19 mouse cellular contexts compared by ENCODE assay signal in the genomic region with DNA sequence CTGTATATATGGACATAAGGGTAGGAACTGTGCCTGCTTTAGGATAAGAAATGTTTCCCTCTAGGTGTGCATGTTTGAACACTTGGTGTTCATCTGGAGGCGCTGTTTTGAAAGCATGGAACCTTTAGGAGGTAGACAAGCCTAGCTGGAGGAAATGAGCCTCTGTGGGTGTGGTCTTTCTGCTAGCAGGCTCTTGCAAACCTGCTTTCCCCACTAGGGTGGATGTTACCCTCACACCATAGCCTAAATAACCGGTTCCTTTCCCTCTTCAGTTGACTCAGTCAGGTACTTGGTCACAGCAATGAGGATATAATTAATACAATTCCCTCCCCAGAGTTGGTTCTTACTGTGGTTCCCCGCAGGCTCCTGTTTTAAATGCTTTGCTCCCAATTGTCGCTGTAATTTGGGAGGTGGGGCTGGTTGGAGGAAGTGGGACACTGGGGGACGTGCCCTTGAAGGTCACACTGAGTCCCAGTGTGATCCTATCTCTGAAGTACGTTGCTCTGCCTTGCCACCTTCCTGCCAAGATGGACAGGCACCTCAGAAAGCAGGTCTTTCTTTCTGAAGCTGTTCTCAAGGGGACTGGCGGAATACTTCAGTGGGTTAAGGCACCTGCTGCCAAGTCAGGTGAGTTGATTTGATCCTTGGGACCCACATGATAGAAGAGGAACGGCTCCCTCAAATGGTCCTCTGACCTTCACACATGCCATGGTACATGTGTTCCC. TPM values are rescaled to one million over a fixed set of nuclear protein-coding genes. Genes with fewer than 3 reads are reported as not detected.
DNase-seq lines count a peak whose midpoint lies in the region; ATAC-seq and TF ChIP-seq lines count a peak whose summit lies in the region.
"Had no signal": no experiment of that assay in that cellular context is flagged by ENCODE, and none has a peak within 500 bp of the region (broad histone marks: within the 10 kb centered on the region; RNA-seq: fewer than 3 reads in every experiment).

No protein-coding gene starts in this region.

- H3K9me3 ChIP-seq in lung, postnatal 0 days (ENCODE audit: low read length), result no peaks in the 10 kb centered on the region
- no peaks in the 10 kb centered on the region for H3K9me3 ChIP-seq in E14TG2a.4 (ENCODE audit: low read length)
- H3K9me3 ChIP-seq: embryonic facial prominence, embryonic 13.5 days; heart, embryonic 15.5 days; limb, embryonic 13.5 days; liver, embryonic 13.5 days; neural tube, embryonic 13.5 days had no signal

- no peaks in the 10 kb centered on the region for H3K27me3 ChIP-seq in lung, postnatal 0 days (replicated peaks; ENCODE audit: insufficient read depth, low read length)
- no peaks in the 10 kb centered on the region for H3K27me3 ChIP-seq in E14TG2a.4 (ENCODE audit: insufficient read depth, low read length)
- H3K27me3 ChIP-seq: embryonic facial prominence, embryonic 13.5 days; heart, embryonic 15.5 days; limb, embryonic 13.5 days; liver, embryonic 13.5 days; neural tube, embryonic 13.5 days had no signal

- no peak overlapping the region for H3K9ac ChIP-seq in lung, postnatal 0 days (replicated peaks; ENCODE audit: low read depth)
- H3K9ac ChIP-seq: embryonic facial prominence, embryonic 13.5 days; heart, embryonic 15.5 days; limb, embryonic 13.5 days; liver, embryonic 13.5 days; neural tube, embryonic 13.5 days had no signal

- H3K4me3 ChIP-seq in lung, postnatal 0 days (ENCODE audit: low read depth, low read length), result no peak overlapping the region
- 0 out of 2 replicates have a peak overlapping the region, but pooled peaks have one; percentile 17 for H3K4me3 ChIP-seq in E14TG2a.4 (replicated peaks; ENCODE audit: low read length)
- H3K4me3 ChIP-seq: embryonic facial prominence, embryonic 13.5 days; heart, embryonic 15.5 days; limb, embryonic 13.5 days; liver, embryonic 13.5 days; neural tube, embryonic 13.5 days had no signal

- H3K4me2 ChIP-seq in lung, postnatal 0 days (replicated peaks; ENCODE audit: low read depth, low read length), result peak overlapping the region; percentile 18; the same call in 1 of the 2 replicates
- H3K4me2 ChIP-seq: embryonic facial prominence, embryonic 13.5 days; heart, embryonic 15.5 days; limb, embryonic 13.5 days; liver, embryonic 13.5 days; midbrain, embryonic 11.5 days; neural tube, embryonic 13.5 days had no signal

- peaks cover 5% of the 10 kb centered on the region; the same call in 1 of the 2 replicates for H3K4me1 ChIP-seq in lung, postnatal 0 days (ENCODE audit: insufficient read depth, low read depth, low read length)
- H3K4me1 ChIP-seq in E14TG2a.4 (replicated peaks; ENCODE audit: low read depth, low read length), result peaks cover 33% of the 10 kb centered on the region
- H3K4me1 ChIP-seq: embryonic facial prominence, embryonic 13.5 days; limb, embryonic 13.5 days; neural tube, embryonic 13.5 days had no signal

- peak; percentile 76 for ATAC-seq in lung, postnatal 0 days

- TF ChIP-seq EP300 in lung, postnatal 0 days (IDR thresholded peaks at IDR 0.05), result no peak

- H3K27ac ChIP-seq in lung, postnatal 0 days (ENCODE audit: low read length), result peak overlapping the region; percentile 82
- H3K27ac ChIP-seq: embryonic facial prominence, embryonic 13.5 days; heart, embryonic 15.5 days; kidney, postnatal 0 days; limb, embryonic 13.5 days; liver, embryonic 13.5 days; macrophage; neural tube, embryonic 13.5 days had no signal

- peak; percentile 64 for DNase-seq in lung, postnatal 0 days (ENCODE audit: low spot score)
- DNase-seq in lung, postnatal 36 days, result no peak
- peak; percentile 31 for DNase-seq in induced T-regulatory cell, adult 2 months (ENCODE audit: low read depth)
- DNase-seq in thymus, postnatal 4 days, result peak; percentile 15
- DNase-seq in spleen, postnatal 4 days (ENCODE audit: low spot score in 2 of 2), result no peak
- no peak for DNase-seq in urinary bladder, postnatal 14 days (ENCODE audit: low spot score)
- DNase-seq: cerebellum, adult 11 months; cerebellum, postnatal 10 days; heart, postnatal 4 days; kidney, adult 18-20 months; liver, embryonic 13.5 days had no signal

- 40% methylated on average over 8 of the region's 8 CpGs for WGBS in lung, postnatal 0 days

- H3K36me3 ChIP-seq in lung, postnatal 0 days (ENCODE audit: insufficient read depth, low read length), result no peaks in the 10 kb centered on the region
- no peaks in the 10 kb centered on the region for H3K36me3 ChIP-seq in E14TG2a.4 (ENCODE audit: insufficient read depth, low read length)
- H3K36me3 ChIP-seq: embryonic facial prominence, embryonic 13.5 days; heart, embryonic 15.5 days; limb, embryonic 13.5 days; liver, embryonic 13.5 days; neural tube, embryonic 13.5 days had no signal

- TF ChIP-seq CTCF in lung, postnatal 0 days (IDR thresholded peaks at IDR 0.05), result no peak
- TF ChIP-seq CTCF in E14TG2a.4 (conservative IDR thresholded peaks at IDR 0.05; ENCODE audit: low read length), result no peak

RNA-seq across cellular contexts. Expression of a gene that starts 44.6 kb away (rescaled TPM):
- 109 and 114 TPM in 2 replicates for polyA plus RNA-seq in lung, postnatal 0 days (2015; fragmentation: Nextera tagmentation; extraction: Ambion mirVana)

RNA-seq across cellular contexts. Expression of a gene that starts 45.1 kb away (rescaled TPM):
- 78.3 and 79.5 TPM in 2 replicates for polyA plus RNA-seq in lung, postnatal 0 days (2015; fragmentation: Nextera tagmentation; extraction: Ambion mirVana)

Comparison
In these comparisons a context has a peak if more than half of its experiments do, and no peak if none do; other contexts are left out.
1. DNase-seq: peak in lung, postnatal 0 days (single experiment), induced T-regulatory cell, adult 2 months (single experiment) and thymus, postnatal 4 days (single experiment); none in lung, postnatal 36 days (single experiment), spleen, postnatal 4 days (0 of 2) and urinary bladder, postnatal 14 days (single experiment).